In the genomic region with DNA sequence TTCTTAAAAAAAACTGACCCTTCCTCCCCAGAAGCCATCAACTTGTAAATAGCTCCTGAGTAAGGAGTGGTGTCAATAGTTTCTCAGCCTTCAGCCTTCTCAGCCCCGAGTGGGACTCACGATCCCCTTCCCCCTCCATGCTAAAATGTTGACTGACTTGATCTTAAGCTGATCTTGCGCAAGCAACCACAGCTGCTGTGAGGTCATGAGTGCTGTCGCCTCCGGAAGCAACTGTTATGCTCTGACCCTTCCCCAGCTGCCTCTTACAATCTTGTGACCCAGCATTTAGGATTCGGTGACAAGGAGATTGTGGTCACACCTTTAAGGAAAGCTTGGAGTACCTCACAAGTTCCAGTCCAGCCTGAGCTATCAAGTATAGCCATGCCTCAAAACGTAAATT, we compare ENCODE assay signal across 29 mouse cellular contexts. TPM values are rescaled to one million over a fixed set of nuclear protein-coding genes. Genes with fewer than 3 reads are reported as not detected.
A peak's percentile ranks its signal among the peaks of the same experiment; 100 is the strongest.
DNase-seq lines count a peak whose midpoint lies in the region; ATAC-seq lines count a peak whose summit lies in the region.
"Had no signal": no experiment of that assay in that cellular context is flagged by ENCODE, and none has a peak within 500 bp of the region (broad histone marks: within the 10 kb centered on the region; RNA-seq: fewer than 3 reads in every experiment).

No protein-coding gene starts in this region.

- H3K27me3 ChIP-seq in midbrain, embryonic 15.5 days (replicated peaks): no peaks in the 10 kb centered on the region
- H3K27me3 ChIP-seq: embryonic facial prominence, embryonic 15.5 days; forebrain, embryonic 12.5 days; heart, embryonic 12.5 days; liver, embryonic 12.5 days; lung, embryonic 15.5 days had no signal

- no peaks in the 10 kb centered on the region for H3K9me3 ChIP-seq in midbrain, embryonic 15.5 days
- H3K9me3 ChIP-seq: embryonic facial prominence, embryonic 10.5 days; embryonic facial prominence, embryonic 15.5 days; forebrain, embryonic 12.5 days; heart, embryonic 12.5 days; kidney, embryonic 15.5 days; limb, embryonic 13.5 days; liver, embryonic 12.5 days; lung, embryonic 15.5 days had no signal

- no peak overlapping the region for H3K9ac ChIP-seq in midbrain, embryonic 15.5 days
- H3K9ac ChIP-seq: embryonic facial prominence, embryonic 15.5 days; forebrain, embryonic 12.5 days; forebrain, postnatal 0 days; heart, embryonic 12.5 days; hindbrain, embryonic 14.5 days; kidney, embryonic 15.5 days; limb, embryonic 13.5 days; liver, embryonic 12.5 days; lung, embryonic 15.5 days had no signal

- no peaks in the 10 kb centered on the region for H3K4me1 ChIP-seq in midbrain, embryonic 15.5 days
- H3K4me1 ChIP-seq: embryonic facial prominence, embryonic 10.5 days; embryonic facial prominence, embryonic 15.5 days; forebrain, embryonic 12.5 days; heart, embryonic 12.5 days; kidney, embryonic 15.5 days; limb, embryonic 13.5 days; liver, embryonic 12.5 days; lung, embryonic 15.5 days had no signal

- WGBS in midbrain, embryonic 15.5 days: 90% methylated on average over 7 of the region's 7 CpGs

- H3K4me3 ChIP-seq in midbrain, embryonic 15.5 days: no peak overlapping the region
- H3K4me3 ChIP-seq: embryonic facial prominence, embryonic 10.5 days; embryonic facial prominence, embryonic 15.5 days; forebrain, embryonic 12.5 days; heart, adult 2 months; heart, embryonic 12.5 days; kidney, embryonic 15.5 days; limb, embryonic 13.5 days; liver, embryonic 12.5 days; lung, embryonic 15.5 days had no signal

- peak; percentile 87 for ATAC-seq in megakaryocyte, adult 5-6 weeks (ENCODE audit: poor library complexity, severe bottlenecking)
- ATAC-seq in midbrain, embryonic 15.5 days (replicated peaks): no peak
- ATAC-seq: CD4-positive, CD25-positive, alpha-beta regulatory T cell, adult 4 months; forebrain, postnatal 0 days; intestine, postnatal 0 days; liver, embryonic 12.5 days had no signal

- peak; percentile 1 to 30 for DNase-seq in kidney, postnatal 25 days
- no peak for DNase-seq in kidney, adult 9 months
- peak; percentile 64 for DNase-seq in lung, postnatal 36 days
- DNase-seq in lung, postnatal 25 days (ENCODE audit: low spot score): no peak
- no peak for DNase-seq in gastrocnemius, adult 8-10 months (ENCODE audit: low spot score in 2 of 2)
- DNase-seq: adrenal gland, postnatal 25 days; cerebellum, adult 18-20 months; cerebellum, postnatal 14 days; forebrain, postnatal 0 days; gastrocnemius, postnatal 14 days; kidney, postnatal 4 days; midbrain, embryonic 14.5 days; right cerebral cortex, postnatal 25 days; spleen, adult 18-20 months; thymus, postnatal 25 days had no signal

- H3K4me2 ChIP-seq in midbrain, embryonic 15.5 days: no peak overlapping the region
- H3K4me2 ChIP-seq: embryonic facial prominence, embryonic 15.5 days; forebrain, embryonic 12.5 days; heart, embryonic 12.5 days; hindbrain, embryonic 14.5 days; kidney, embryonic 15.5 days; limb, embryonic 13.5 days; liver, embryonic 12.5 days; lung, embryonic 15.5 days had no signal

- H3K36me3 ChIP-seq in midbrain, embryonic 15.5 days (replicated peaks): no peaks in the 10 kb centered on the region
- H3K36me3 ChIP-seq: embryonic facial prominence, embryonic 10.5 days; embryonic facial prominence, embryonic 15.5 days; forebrain, embryonic 12.5 days; heart, embryonic 12.5 days; kidney, embryonic 15.5 days; limb, embryonic 13.5 days; liver, embryonic 12.5 days; lung, embryonic 15.5 days had no signal

- no peak overlapping the region for H3K27ac ChIP-seq in midbrain, embryonic 15.5 days
- H3K27ac ChIP-seq: embryonic facial prominence, embryonic 10.5 days; embryonic facial prominence, embryonic 15.5 days; forebrain, embryonic 12.5 days; heart, adult 2 months; hindbrain, embryonic 14.5 days; kidney, embryonic 15.5 days; limb, embryonic 13.5 days; liver, embryonic 12.5 days; lung, embryonic 15.5 days had no signal

RNA-seq across cellular contexts. Expression of a gene that starts 10.1 kb away (rescaled TPM):
- 2.1 and 3.3 TPM in 2 replicates for total RNA-seq in megakaryocyte, adult 5-6 weeks (2015)
- total RNA-seq in megakaryocyte, adult 5-6 weeks (2017): 1.4 and 2.2 TPM in 2 replicates
- total RNA-seq in gastrocnemius, adult 8-10 months (2022): under 1 TPM; 0.41 to 0.88 (median 0.83) TPM
- polyA plus RNA-seq in midbrain, embryonic 15.5 days (2015; fragmentation: Nextera tagmentation; extraction: Ambion mirVana): 3.7 and 4.6 TPM in 2 replicates
- polyA plus RNA-seq: CD4-positive, CD25-positive, alpha-beta regulatory T cell, adult 4 months had no signal

Comparison
In these comparisons a context has a peak if more than half of its experiments do, and no peak if none do; other contexts are left out.
1. DNase-seq: peak in kidney, postnatal 25 days (2 of 2) and lung, postnatal 36 days (single experiment); none in kidney, adult 9 months (single experiment), lung, postnatal 25 days (single experiment) and gastrocnemius, adult 8-10 months (0 of 2).